In the genomic region with DNA sequence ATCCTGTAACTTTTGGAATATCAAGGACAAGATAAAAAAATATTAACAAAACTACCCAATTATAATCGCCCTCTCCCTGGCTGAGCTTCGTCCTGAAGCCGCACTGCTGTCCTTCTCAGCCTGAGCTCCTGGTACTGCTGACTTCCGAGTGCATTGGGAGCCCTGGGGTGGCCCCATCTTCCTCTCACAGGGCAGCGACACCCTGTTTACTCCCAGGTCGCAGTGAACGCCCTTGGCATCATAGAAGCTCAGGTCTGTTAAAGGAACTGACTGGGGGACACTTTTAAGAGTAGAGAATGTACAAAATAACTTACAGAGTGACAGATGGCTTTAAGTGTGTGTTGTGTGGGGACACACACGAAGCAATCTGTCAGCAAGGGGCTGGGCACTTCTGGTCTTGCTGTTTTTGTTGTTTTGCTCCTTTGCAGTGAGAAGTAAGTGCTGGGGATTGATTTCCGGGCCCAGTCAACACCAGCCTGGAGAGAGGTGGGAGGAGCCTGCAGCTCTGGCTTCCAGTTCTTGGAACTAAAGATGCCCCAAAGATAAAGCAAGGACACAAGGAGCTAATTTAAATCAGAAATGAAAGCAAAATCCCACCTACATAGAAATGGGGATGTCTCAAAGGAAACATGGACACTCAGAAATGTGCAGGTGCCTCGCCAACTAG, we compare ENCODE assay signal across 12 mouse cellular contexts. TPM values are rescaled to one million over a fixed set of nuclear protein-coding genes. Genes with fewer than 3 reads are reported as not detected.
A peak's percentile ranks its signal among the peaks of the same experiment; 100 is the strongest.
DNase-seq lines count a peak whose midpoint lies in the region; ATAC-seq and TF ChIP-seq lines count a peak whose summit lies in the region.
"Had no signal": no experiment of that assay in that cellular context is flagged by ENCODE, and none has a peak within 500 bp of the region (broad histone marks: within the 10 kb centered on the region; RNA-seq: fewer than 3 reads in every experiment).

No protein-coding gene starts in this region.

- 0 out of 2 replicates have a peak, but pooled peaks cover 3% of the 10 kb centered on the region for H3K36me3 ChIP-seq in liver, embryonic 11.5 days (ENCODE audit: control insufficient read depth, insufficient read depth, low read length)
- H3K36me3 ChIP-seq in liver, embryonic 15.5 days (replicated peaks) = 0 out of 2 replicates have a peak, but pooled peaks cover 2% of the 10 kb centered on the region
- 0 out of 2 replicates have a peak, but pooled peaks cover 8% of the 10 kb centered on the region for H3K36me3 ChIP-seq in stomach, postnatal 0 days (ENCODE audit: control insufficient read depth, insufficient read depth, low read length)
- peaks cover 17% of the 10 kb centered on the region for H3K36me3 ChIP-seq in intestine, embryonic 16.5 days (ENCODE audit: control insufficient read depth, insufficient read depth, low read length)

- 0 out of 2 replicates have a peak, but pooled peaks cover 2% of the 10 kb centered on the region for H3K4me1 ChIP-seq in liver, embryonic 11.5 days (replicated peaks; ENCODE audit: control insufficient read depth, insufficient read depth, low read length)
- peaks cover 29% of the 10 kb centered on the region for H3K4me1 ChIP-seq in liver, embryonic 15.5 days (replicated peaks)
- no peaks in the 10 kb centered on the region for H3K4me1 ChIP-seq in stomach, postnatal 0 days (replicated peaks; ENCODE audit: control insufficient read depth, insufficient read depth)
- H3K4me1 ChIP-seq in intestine, embryonic 16.5 days (ENCODE audit: control insufficient read depth, insufficient read depth, low read length) = peaks cover 14% of the 10 kb centered on the region

- WGBS in liver, embryonic 11.5 days = 53% methylated on average over 10 of the region's 10 CpGs
- WGBS in liver, embryonic 15.5 days (ENCODE audit: insufficient replicate concordance) = 54% methylated on average over 10 of the region's 10 CpGs
- WGBS in stomach, postnatal 0 days = 51% methylated on average over 10 of the region's 10 CpGs
- WGBS in intestine, embryonic 16.5 days = 64% methylated on average over 10 of the region's 10 CpGs

- H3K27ac ChIP-seq in liver, embryonic 11.5 days (ENCODE audit: low read depth, low read length) = no peak overlapping the region
- H3K27ac ChIP-seq in liver, embryonic 15.5 days (replicated peaks) = peak overlapping the region; percentile 56
- peak overlapping the region; percentile 40; the same call in 1 of the 2 replicates for H3K27ac ChIP-seq in stomach, postnatal 0 days (replicated peaks)
- H3K27ac ChIP-seq in intestine, embryonic 16.5 days (ENCODE audit: low read length) = no peak overlapping the region
- H3K27ac ChIP-seq: midbrain, embryonic 13.5 days had no signal

- ATAC-seq in frontal cortex, adult (ENCODE audit: low TSS enrichment) = peak; percentile 53; the same call in 1 of the 2 replicates
- no peak for ATAC-seq in liver, embryonic 11.5 days (replicated peaks; ENCODE audit: low FRiP score)
- peak; percentile 74 for ATAC-seq in liver, embryonic 15.5 days (ENCODE audit: insufficient read depth)
- ATAC-seq in stomach, postnatal 0 days (ENCODE audit: low FRiP score, low TSS enrichment) = no peak
- no peak for ATAC-seq in intestine, embryonic 16.5 days
- ATAC-seq: midbrain, embryonic 13.5 days had no signal

- H3K27me3 ChIP-seq in liver, embryonic 11.5 days (replicated peaks; ENCODE audit: control insufficient read depth, insufficient read depth, low read length) = no peaks in the 10 kb centered on the region
- H3K27me3 ChIP-seq in liver, embryonic 15.5 days = no peaks in the 10 kb centered on the region
- no peaks in the 10 kb centered on the region for H3K27me3 ChIP-seq in stomach, postnatal 0 days (ENCODE audit: control insufficient read depth, insufficient read depth, low read length)
- H3K27me3 ChIP-seq in intestine, embryonic 16.5 days (replicated peaks; ENCODE audit: control insufficient read depth, insufficient read depth, low read length) = no peaks in the 10 kb centered on the region
- H3K27me3 ChIP-seq: midbrain, embryonic 13.5 days had no signal

- no peak overlapping the region for H3K9ac ChIP-seq in liver, embryonic 11.5 days (ENCODE audit: low read depth, low read length)
- no peak overlapping the region for H3K9ac ChIP-seq in liver, embryonic 15.5 days
- 0 out of 2 replicates have a peak overlapping the region, but pooled peaks have one; percentile 18 for H3K9ac ChIP-seq in stomach, postnatal 0 days (ENCODE audit: low read length)
- H3K9ac ChIP-seq in intestine, embryonic 16.5 days (ENCODE audit: low read depth, low read length) = no peak overlapping the region
- H3K9ac ChIP-seq: lung, embryonic 14.5 days; midbrain, embryonic 13.5 days had no signal

- no peak for DNase-seq in frontal cortex, postnatal 10 days (ENCODE audit: low spot score in 2 of 2)
- peak; percentile 42 for DNase-seq in liver
- DNase-seq in liver, embryonic 11.5 days (ENCODE audit: low spot score) = no peak
- DNase-seq in stomach, postnatal 0 days (ENCODE audit: low spot score) = peak; percentile 14
- no peak for DNase-seq in ovary, adult 18-20 months (ENCODE audit: low spot score)
- DNase-seq: adrenal gland, postnatal 10 days; lung, embryonic 14.5 days; thymus, postnatal 25 days had no signal

- H3K4me2 ChIP-seq in liver, embryonic 11.5 days = no peak overlapping the region
- H3K4me2 ChIP-seq in liver, embryonic 15.5 days = 0 out of 2 replicates have a peak overlapping the region, but pooled peaks have one; percentile 16
- H3K4me2 ChIP-seq in stomach, postnatal 0 days (replicated peaks; ENCODE audit: low read depth) = no peak overlapping the region
- H3K4me2 ChIP-seq in intestine, embryonic 16.5 days (ENCODE audit: low read depth, low read length) = no peak overlapping the region
- H3K4me2 ChIP-seq: lung, embryonic 14.5 days; midbrain, embryonic 13.5 days had no signal

- H3K9me3 ChIP-seq in liver, embryonic 11.5 days (ENCODE audit: control insufficient read depth, low read length) = no peaks in the 10 kb centered on the region
- H3K9me3 ChIP-seq in liver, embryonic 15.5 days (replicated peaks) = no peaks in the 10 kb centered on the region
- no peaks in the 10 kb centered on the region for H3K9me3 ChIP-seq in stomach, postnatal 0 days (ENCODE audit: control insufficient read depth, low read length)
- H3K9me3 ChIP-seq in intestine, embryonic 16.5 days (ENCODE audit: control insufficient read depth, low read length) = no peaks in the 10 kb centered on the region
- H3K9me3 ChIP-seq: midbrain, embryonic 13.5 days had no signal

- TF ChIP-seq EP300 in stomach, postnatal 0 days (optimal IDR thresholded peaks at IDR 0.05) = no peak

- TF ChIP-seq CTCF in stomach, postnatal 0 days (IDR thresholded peaks at IDR 0.05; ENCODE audit: low read depth) = no peak

- no peak overlapping the region for H3K4me3 ChIP-seq in liver, embryonic 11.5 days (ENCODE audit: low read depth, low read length)
- no peak overlapping the region for H3K4me3 ChIP-seq in liver, embryonic 15.5 days (replicated peaks)
- H3K4me3 ChIP-seq in stomach, postnatal 0 days (ENCODE audit: low read depth, low read length) = no peak overlapping the region
- no peak overlapping the region for H3K4me3 ChIP-seq in intestine, embryonic 16.5 days (ENCODE audit: low read length)
- H3K4me3 ChIP-seq: midbrain, embryonic 13.5 days had no signal

RNA-seq across cellular contexts. Expression of gene A4galt, which starts 48.5 kb away (rescaled TPM):
- polyA plus RNA-seq in liver, embryonic 11.5 days (2014; fragmentation: Nextera tagmentation; extraction: Ambion mirVana) = 0.12 TPM in 1 of 2 replicates, not detected in the other
- 0.13 TPM in 1 of 2 replicates, not detected in the other for polyA plus RNA-seq in liver, embryonic 15.5 days (2015; fragmentation: Nextera tagmentation; extraction: Ambion mirVana)
- 23.0 and 24.4 TPM in 2 replicates for polyA plus RNA-seq in stomach, postnatal 0 days (2015; fragmentation: Nextera tagmentation; extraction: Ambion mirVana)
- polyA plus RNA-seq in intestine, embryonic 16.5 days (2015; fragmentation: Nextera tagmentation; extraction: Ambion mirVana) = 3.9 and 4.2 TPM in 2 replicates

RNA-seq across cellular contexts. Expression of gene Arfgap3, which starts 50.0 kb away (rescaled TPM):
- polyA plus RNA-seq in liver, embryonic 11.5 days (2014; fragmentation: Nextera tagmentation; extraction: Ambion mirVana) = 26.3 and 26.7 TPM in 2 replicates
- 15.4 TPM in 2 replicates for polyA plus RNA-seq in liver, embryonic 15.5 days (2015; fragmentation: Nextera tagmentation; extraction: Ambion mirVana)
- polyA plus RNA-seq in stomach, postnatal 0 days (2015; fragmentation: Nextera tagmentation; extraction: Ambion mirVana) = 57.0 and 60.3 TPM in 2 replicates
- polyA plus RNA-seq in intestine, embryonic 16.5 days (2015; fragmentation: Nextera tagmentation; extraction: Ambion mirVana) = 77.9 and 86.6 TPM in 2 replicates

Comparison
In these comparisons a context has a peak if more than half of its experiments do, and no peak if none do; other contexts are left out.
1. ATAC-seq: peak in frontal cortex, adult (single experiment) and liver, embryonic 15.5 days (single experiment); none in liver, embryonic 11.5 days (single experiment), stomach, postnatal 0 days (single experiment) and intestine, embryonic 16.5 days (single experiment).
2. DNase-seq: peak in liver (single experiment) and stomach, postnatal 0 days (single experiment); none in frontal cortex, postnatal 10 days (0 of 2), liver, embryonic 11.5 days (single experiment) and ovary, adult 18-20 months (single experiment).
3. H3K27ac ChIP-seq: peak in liver, embryonic 15.5 days (single experiment) and stomach, postnatal 0 days (single experiment); none in liver, embryonic 11.5 days (single experiment) and intestine, embryonic 16.5 days (single experiment).